Mouse (Mus musculus) lung, postnatal 0 days (tissue): Measurements from ENCODE around the gene Gtf2i.

Source experiments
- CTCF ChIP-seq: IDR thresholded peaks from 2 replicates; pipeline ENCODE4 v1.5.1; 2016; ENCODE audit warnings: antibody characterized with exemption, mild to moderate bottlenecking
- EP300 ChIP-seq: IDR thresholded peaks from 2 replicates; pipeline ENCODE4 v1.6.1; 2016; ENCODE audit warnings: antibody characterized with exemption, mild to moderate bottlenecking, control low read depth

DNA sequence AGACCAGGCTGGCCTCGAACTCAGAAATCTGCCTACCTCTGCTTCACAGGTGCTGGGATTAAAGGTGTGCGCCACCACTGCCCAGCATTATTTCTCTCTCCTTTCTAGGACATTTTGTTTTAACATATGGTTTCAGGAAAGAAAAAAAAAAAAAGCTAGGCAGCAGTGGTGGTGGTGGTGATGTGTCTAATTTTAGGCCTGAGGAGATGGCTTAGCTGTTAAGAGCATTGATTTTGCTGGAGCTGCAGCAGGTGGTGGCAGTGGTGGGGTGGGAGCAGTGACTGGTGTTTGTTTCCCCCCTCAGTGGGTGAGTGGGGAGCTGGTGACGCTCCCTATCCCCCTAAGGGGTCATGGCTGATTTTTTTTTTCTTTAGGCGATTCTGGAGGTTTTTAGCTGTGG is 38.6 kb upstream of the Gtf2i start:
- no peak for TF ChIP-seq EP300
- no peak for TF ChIP-seq CTCF
